Mouse (Mus musculus): Measurements from ENCODE around the gene Mcrs1.

Gene Mcrs1

DNA sequence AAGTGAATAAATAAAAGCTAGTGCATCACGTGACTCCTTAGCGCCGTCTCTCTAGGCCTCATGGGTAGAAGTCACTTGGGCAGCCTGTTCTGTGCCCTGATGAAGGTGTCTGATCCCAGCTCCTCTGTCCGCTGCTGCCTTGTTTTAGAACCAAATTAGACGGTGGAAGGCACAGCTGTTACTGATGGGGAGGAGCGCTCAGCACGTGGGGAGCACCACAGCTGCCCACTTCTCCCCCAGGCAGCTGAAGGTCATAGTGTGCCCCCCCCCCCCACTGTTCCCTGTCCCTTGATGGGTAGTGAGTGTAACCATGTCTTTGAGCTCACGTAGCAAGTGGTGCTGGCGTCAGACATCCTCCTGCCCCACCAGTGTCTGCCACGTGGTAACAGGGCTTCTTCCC is 38.6 kb downstream of the Mcrs1 start:
- in situ Hi-C loops (cut with MseI, MboI): no loop called here

DNA sequence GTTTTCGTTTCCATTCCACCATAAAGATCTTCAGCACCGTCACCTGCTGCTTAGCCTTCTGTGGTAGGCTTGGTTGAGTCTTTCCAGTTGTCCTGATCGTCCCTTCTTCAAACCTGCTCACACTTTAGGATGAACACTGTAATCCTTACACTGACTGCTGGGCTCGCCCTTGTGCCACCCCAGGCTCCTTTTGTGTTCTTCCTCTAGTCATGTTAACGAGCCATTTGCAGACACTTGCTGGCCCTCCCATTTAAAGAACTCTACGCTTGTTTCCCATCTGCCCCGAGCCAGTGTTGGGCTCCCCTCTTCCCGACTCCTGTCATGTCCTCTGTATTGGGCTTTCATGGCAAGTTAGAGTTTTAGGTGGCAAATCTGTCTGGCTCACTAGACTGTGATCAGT is 45.8 kb downstream of the Mcrs1 start:
- in situ Hi-C loops (cut with MseI, MboI): no loop called here

DNA sequence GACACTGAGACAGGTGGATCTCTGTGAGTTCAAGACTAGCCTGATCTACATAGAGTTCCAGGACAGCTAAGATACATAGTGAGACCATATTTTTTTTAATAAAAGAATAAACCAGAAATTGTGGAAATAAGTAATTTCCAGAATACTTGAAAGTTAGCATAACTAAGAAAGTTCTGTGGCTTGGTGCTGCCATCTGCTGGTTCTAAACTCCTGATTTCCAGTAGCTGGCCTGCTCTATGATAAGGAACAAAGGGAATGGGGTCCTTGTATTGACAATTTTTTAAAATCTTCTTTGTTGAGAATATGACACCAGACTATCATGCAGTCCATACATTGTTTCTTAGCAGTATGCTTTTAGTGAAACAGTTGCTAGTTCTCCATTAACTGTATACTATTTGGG is 53.0 kb downstream of the Mcrs1 start:
- in situ Hi-C loops (cut with MseI, MboI): no loop called here

DNA sequence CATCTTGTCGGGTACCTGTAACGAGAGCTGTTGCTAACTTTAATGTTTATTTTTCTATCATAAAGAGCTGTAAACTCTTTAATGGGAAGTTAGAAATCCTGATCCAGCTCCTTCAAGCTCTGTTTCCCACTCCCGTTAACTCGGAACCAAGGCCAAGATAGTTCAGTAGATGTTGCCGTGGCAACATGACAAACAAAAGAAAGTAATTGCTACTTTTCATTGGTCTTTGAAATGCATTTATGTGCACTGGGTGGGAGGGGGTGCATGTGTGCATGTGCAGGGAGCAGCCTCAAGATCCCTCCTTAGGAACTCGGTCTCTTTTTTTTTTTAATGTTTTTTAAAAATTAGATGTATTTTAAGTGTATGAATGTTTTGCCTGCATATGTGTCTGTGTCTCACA is 56.7 kb downstream of the Mcrs1 start:
- in situ Hi-C loops (cut with MseI, MboI): no loop called here

DNA sequence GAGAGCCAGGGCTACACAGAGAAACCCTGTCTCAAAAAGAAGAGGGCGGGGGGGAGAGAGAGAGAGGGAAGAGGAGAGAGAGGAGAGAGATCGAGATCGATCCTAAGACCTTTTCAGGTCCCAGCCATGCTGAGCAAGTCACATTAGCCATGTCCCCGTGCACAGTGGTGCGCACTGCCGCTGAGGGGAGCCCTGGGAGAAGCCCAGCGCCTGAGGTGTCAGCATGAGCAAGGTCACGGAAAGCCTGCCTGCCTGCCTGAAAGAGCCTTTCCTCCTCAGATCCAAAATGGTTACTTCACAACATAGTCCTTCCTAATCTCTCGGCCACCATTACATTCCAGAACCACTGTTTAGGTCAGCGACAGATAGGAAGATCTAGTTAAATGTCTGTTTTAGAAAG is 57.4 kb downstream of the Mcrs1 start:
- in situ Hi-C loops (cut with MseI, MboI): no loop called here

All from mouse trophoblast stem cell (cell line).